Mouse (Mus musculus) liver, adult 2 months (tissue): ENCODE data around the gene Zbtb17. TPM values are rescaled to one million over a fixed set of nuclear protein-coding genes. Genes with fewer than 3 reads are reported as not detected.

Experiments
- DNase-seq: peaks from one replicate; pipeline ENCODE4 v3.0.0-alpha.2; 2011; ENCODE audit warnings: low read depth, low spot score; ENCODE audit errors: extremely low read depth
- H3K27ac ChIP-seq: fragments of 200-500 bp; replicated peaks from 2 replicates; pipeline ENCODE4 v1.5.1; 2012; ENCODE audit warnings: low read depth, mild to moderate bottlenecking, control low read depth, inconsistent platforms, low read length; ENCODE audit not compliant: insufficient read depth
- H3K27me3 ChIP-seq: fragments of 200-500 bp; 2 replicates; pipeline ENCODE4 v1.6.1; 2012; ENCODE audit warnings: mild to moderate bottlenecking, moderate library complexity, low read length, inconsistent platforms; ENCODE audit not compliant: control insufficient read depth, insufficient read depth
- H3K36me3 ChIP-seq: fragments of 200-500 bp; 2 replicates; pipeline ENCODE4 v1.6.1; 2012; ENCODE audit warnings: low read length, inconsistent platforms; ENCODE audit not compliant: control insufficient read depth, insufficient read depth
- H3K4me1 ChIP-seq: fragments of 200-500 bp; 2 replicates; pipeline ENCODE4 v1.6.1; 2011; ENCODE audit warnings: low read length; ENCODE audit not compliant: control insufficient read depth, insufficient read depth
- H3K4me3 ChIP-seq: fragments of 200-500 bp; 2 replicates; pipeline ENCODE4 v1.5.1; 2011; ENCODE audit warnings: low read depth, mild to moderate bottlenecking, control low read depth, low read length, moderate library complexity; ENCODE audit not compliant: insufficient read depth
- H3K79me2 ChIP-seq: fragments of 200-500 bp; 2 replicates; pipeline ENCODE4 v1.6.1; 2012; ENCODE audit warnings: inconsistent platforms, mild to moderate bottlenecking, low read length, moderate library complexity; ENCODE audit not compliant: control insufficient read depth, insufficient read depth
- H3K9ac ChIP-seq: fragments of 200-500 bp; 2 replicates; pipeline ENCODE4 v1.6.1; 2012; ENCODE audit warnings: low read depth, mild to moderate bottlenecking, control low read depth, inconsistent platforms, low read length
- CTCF ChIP-seq: fragments of 200-500 bp; IDR thresholded peaks from 2 replicates; pipeline ENCODE4 v1.5.1; 2011; ENCODE audit warnings: low read depth, low read length, control low read depth
- POLR2A ChIP-seq: fragments of 200-500 bp; IDR thresholded peaks from 2 replicates; pipeline ENCODE4 v1.6.1; 2011; ENCODE audit warnings: low read length, control low read depth; ENCODE audit not compliant: insufficient read depth; ENCODE audit errors: extremely low read depth
- WGBS: fragments of 180-500 bp; shearing (Covaris S2); methylation state at CpG from one replicate; pipeline ENCODE4 v1.1.7; 2018; 5-methylcytosine and 5-hydroxymethylcytosine counted together
- polyA plus RNA-seq: library from polyadenylated mRNA; depleted of rRNA; stranded (reverse); fragments of >200 nt; gene quantifications from 2 replicates; pipeline ENCODE4 v1.2.3, GENCODE M21; 2012
- total RNA-seq: library from RNA; depleted of rRNA; stranded (reverse); fragments of >200 nt; gene quantifications from 2 replicates; pipeline ENCODE4 v1.2.3, GENCODE M21; 2014

The Zbtb17 gene
- total and polyA plus RNA-seq, 2 experiments = 7.3 to 16.8 TPM

- peaks cover 2% of the 10 kb centered on the region; the same call in 1 of the 2 replicates for H3K4me1 ChIP-seq
- DNase-seq = no peak
- no peak for TF ChIP-seq POLR2A
- no peak for TF ChIP-seq CTCF
- H3K36me3 ChIP-seq = peaks cover 23% of the 10 kb centered on the region
- no peak overlapping the region for H3K9ac ChIP-seq
- 90% methylated on average over 6 of the region's 6 CpGs for WGBS
- no peaks in the 10 kb centered on the region for H3K79me2 ChIP-seq
- no peaks in the 10 kb centered on the region for H3K27me3 ChIP-seq
- H3K4me3 ChIP-seq = no peak overlapping the region
- no peak overlapping the region for H3K27ac ChIP-seq
Measured at GRCm38 (mm10) chr4:141467581-141467927, 23.1 kb downstream of the Zbtb17 start.

GRCm38 (mm10) chr4:141468576-141468975 is 24.1 kb downstream of the Zbtb17 start:
- no peak for TF ChIP-seq POLR2A
- no peak for DNase-seq

GRCm38 (mm10) chr4:141469343-141469742 is 24.9 kb downstream of the Zbtb17 start:
- H3K27ac ChIP-seq = no peak overlapping the region
- no peak for TF ChIP-seq POLR2A
- no peak for TF ChIP-seq CTCF
- DNase-seq = no peak
- H3K27me3 ChIP-seq = no peaks in the 10 kb centered on the region
- no peaks in the 10 kb centered on the region for H3K79me2 ChIP-seq
- H3K4me3 ChIP-seq = no peak overlapping the region
- H3K4me1 ChIP-seq = no peaks in the 10 kb centered on the region
- peaks cover 25% of the 10 kb centered on the region for H3K36me3 ChIP-seq
- WGBS = 96% methylated on average over 9 of the region's 9 CpGs
- H3K9ac ChIP-seq = no peak overlapping the region

More at GRCm38 (mm10) chr4:141468576-141468975, 24.1 kb downstream of the Zbtb17 start:
- H3K4me1 ChIP-seq = no peaks in the 10 kb centered on the region
- H3K27me3 ChIP-seq = no peaks in the 10 kb centered on the region
- no peak overlapping the region for H3K9ac ChIP-seq
- H3K27ac ChIP-seq = no peak overlapping the region
- peaks cover 28% of the 10 kb centered on the region for H3K36me3 ChIP-seq
- no peak overlapping the region for H3K4me3 ChIP-seq
- H3K79me2 ChIP-seq = no peaks in the 10 kb centered on the region
- 61% methylated on average over 10 of the region's 10 CpGs for WGBS

- Histone ChIP-seq H3K4me1 (no peaks in the 10 kb centered on the region), H3K36me3 (peaks cover 33% of the 10 kb centered on the region), H3K27me3 (no peaks in the 10 kb centered on the region), H3K27ac (no peak overlapping the region), H3K79me2 (no peaks in the 10 kb centered on the region), H3K4me3 (no peak overlapping the region), H3K9ac (no peak overlapping the region)
- TF ChIP-seq POLR2A = no peak
- TF ChIP-seq CTCF = no peak
- over 99% methylated on average over 16 of the region's 16 CpGs for WGBS
- DNase-seq = no peak
Measured at GRCm38 (mm10) chr4:141471491-141471890, 27.0 kb downstream of the Zbtb17 start.

GRCm38 (mm10) chr4:141472641-141473321 is 28.3 kb downstream of the Zbtb17 start:
- Histone ChIP-seq H3K79me2 (no peaks in the 10 kb centered on the region), H3K27ac (no peak overlapping the region), H3K36me3 (peaks cover 38% of the 10 kb centered on the region), H3K4me1 (no peaks in the 10 kb centered on the region), H3K27me3 (no peaks in the 10 kb centered on the region), H3K4me3 (no peak overlapping the region), H3K9ac (no peak overlapping the region)
- TF ChIP-seq POLR2A (no peak), CTCF (no peak)
- WGBS = 95% methylated on average over 32 of the region's 32 CpGs
- no peak for DNase-seq

- H3K36me3 ChIP-seq = peaks cover 52% of the 10 kb centered on the region
- WGBS = 90% methylated on average over 19 of the region's 19 CpGs
- H3K9ac ChIP-seq = no peak overlapping the region
- no peaks in the 10 kb centered on the region for H3K79me2 ChIP-seq
- TF ChIP-seq POLR2A (no peak), CTCF (no peak)
- H3K27ac ChIP-seq = no peak overlapping the region
- no peak overlapping the region for H3K4me3 ChIP-seq
- DNase-seq = no peak
- no peaks in the 10 kb centered on the region for H3K27me3 ChIP-seq
- H3K4me1 ChIP-seq = no peaks in the 10 kb centered on the region
Measured at GRCm38 (mm10) chr4:141474431-141474830, 30.0 kb downstream of the Zbtb17 start.
